In the genomic region with DNA sequence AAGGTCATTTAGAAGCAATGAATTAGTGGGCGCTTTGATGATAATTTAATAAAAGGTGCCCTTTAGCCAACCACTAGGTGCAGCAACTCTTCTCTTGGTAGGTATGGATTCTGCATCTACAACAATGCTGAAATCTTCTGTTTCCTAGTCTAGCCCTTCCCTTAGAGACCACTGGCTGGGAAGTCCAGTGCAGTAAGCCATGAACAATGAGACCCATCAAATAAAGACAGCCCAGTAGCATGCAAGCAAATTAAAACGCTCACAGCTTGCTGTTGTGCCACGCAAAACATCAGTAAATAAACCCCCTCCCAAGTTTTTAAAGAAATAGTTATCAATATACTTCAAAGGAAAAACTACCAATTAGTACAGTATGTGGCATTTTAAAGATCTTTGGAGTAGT, we compare ENCODE assay signal across 13 mouse cellular contexts. TPM values are rescaled to one million over a fixed set of nuclear protein-coding genes. Genes with fewer than 3 reads are reported as not detected.
DNase-seq lines count a peak whose midpoint lies in the region; ATAC-seq and TF ChIP-seq lines count a peak whose summit lies in the region.
"Had no signal": no experiment of that assay in that cellular context is flagged by ENCODE, and none has a peak within 500 bp of the region (broad histone marks: within the 10 kb centered on the region; RNA-seq: fewer than 3 reads in every experiment).

No protein-coding gene starts in this region.

- WGBS in heart, embryonic 13.5 days, result 67% methylated on average over 3 of the region's 3 CpGs
- WGBS in forebrain, embryonic 13.5 days, result 34% methylated on average over 3 of the region's 3 CpGs
- 54% methylated on average over 3 of the region's 3 CpGs for WGBS in limb, embryonic 12.5 days
- 58% methylated on average over 3 of the region's 3 CpGs for whole genome bisulfite sequencing in liver, postnatal 0 days (ENCODE audit: insufficient replicate concordance)

- intact Hi-C loops in heart, postnatal 36 days (cut with DNase I), result no loop called here

- TF ChIP-seq EP300 in liver, postnatal 0 days (IDR thresholded peaks at IDR 0.05; ENCODE audit: low read depth), result no peak

- peak overlapping the region; percentile 69 for H3K4me2 ChIP-seq in heart, embryonic 13.5 days
- H3K4me2 ChIP-seq in forebrain, embryonic 13.5 days, result peak overlapping the region; percentile 60
- H3K4me2 ChIP-seq in limb, embryonic 12.5 days, result peak overlapping the region; percentile 70
- no peak overlapping the region for H3K4me2 ChIP-seq in liver, postnatal 0 days (ENCODE audit: low read depth, low read length)

- no peaks in the 10 kb centered on the region for H3K27me3 ChIP-seq in heart, embryonic 13.5 days (replicated peaks)
- no peaks in the 10 kb centered on the region for H3K27me3 ChIP-seq in forebrain, embryonic 13.5 days
- 0 out of 2 replicates have a peak, but pooled peaks cover 3% of the 10 kb centered on the region for H3K27me3 ChIP-seq in limb, embryonic 12.5 days
- no peaks in the 10 kb centered on the region for H3K27me3 ChIP-seq in liver, postnatal 0 days (ENCODE audit: insufficient read depth, low read length)

- ATAC-seq in heart, embryonic 13.5 days (ENCODE audit: extremely low read depth, insufficient number of reproducible peaks, low FRiP score, low TSS enrichment), result no peak
- peak; percentile 55; the same call in 1 of the 2 replicates for ATAC-seq in forebrain, embryonic 13.5 days
- no peak for ATAC-seq in limb, embryonic 12.5 days (ENCODE audit: insufficient number of reproducible peaks, insufficient read depth, low FRiP score, low TSS enrichment, low read depth)
- ATAC-seq in liver, postnatal 0 days, result no peak

- DNase-seq in heart, postnatal 36 days, result no peak
- DNase-seq in 3T3-L1 (ENCODE audit: low read depth, low spot score), result peak; percentile 8
- DNase-seq in liver, postnatal 0 days, result no peak
- DNase-seq in urinary bladder, postnatal 4 days (ENCODE audit: low spot score in 2 of 2), result no peak
- DNase-seq in adrenal gland, postnatal 10 days, result no peak

- TF ChIP-seq CTCF in liver, postnatal 0 days (IDR thresholded peaks at IDR 0.05; ENCODE audit: low read depth), result no peak

- peaks cover 5% of the 10 kb centered on the region; the same call in 1 of the 2 replicates for H3K4me1 ChIP-seq in heart, embryonic 13.5 days
- H3K4me1 ChIP-seq in forebrain, embryonic 13.5 days, result peaks cover 38% of the 10 kb centered on the region
- H3K4me1 ChIP-seq in limb, embryonic 12.5 days (replicated peaks), result peaks cover 26% of the 10 kb centered on the region
- no peaks in the 10 kb centered on the region; the same call in 1 of the 2 replicates for H3K4me1 ChIP-seq in liver, postnatal 0 days (ENCODE audit: insufficient read depth)

- no peak overlapping the region for H3K9ac ChIP-seq in heart, embryonic 13.5 days
- H3K9ac ChIP-seq in forebrain, embryonic 13.5 days, result no peak overlapping the region
- no peak overlapping the region for H3K9ac ChIP-seq in limb, embryonic 12.5 days (replicated peaks)
- no peak overlapping the region for H3K9ac ChIP-seq in liver, postnatal 0 days (replicated peaks)

- H3K9me3 ChIP-seq in heart, embryonic 13.5 days, result no peaks in the 10 kb centered on the region
- no peaks in the 10 kb centered on the region for H3K9me3 ChIP-seq in forebrain, embryonic 13.5 days (replicated peaks)
- 0 out of 2 replicates have a peak, but pooled peaks cover 5% of the 10 kb centered on the region for H3K9me3 ChIP-seq in limb, embryonic 12.5 days
- H3K9me3 ChIP-seq in liver, postnatal 0 days (ENCODE audit: low read length), result no peaks in the 10 kb centered on the region

- H3K36me3 ChIP-seq in heart, embryonic 13.5 days, result no peaks in the 10 kb centered on the region
- 0 out of 2 replicates have a peak, but pooled peaks cover 7% of the 10 kb centered on the region for H3K36me3 ChIP-seq in forebrain, embryonic 13.5 days (ENCODE audit: poor library complexity, severe bottlenecking)
- peaks cover 6% of the 10 kb centered on the region; the same call in 1 of the 2 replicates for H3K36me3 ChIP-seq in limb, embryonic 12.5 days
- no peaks in the 10 kb centered on the region for H3K36me3 ChIP-seq in liver, postnatal 0 days (replicated peaks; ENCODE audit: insufficient read depth, low read length)

- H3K4me3 ChIP-seq in heart, embryonic 13.5 days, result peak overlapping the region; percentile 44
- peak overlapping the region; percentile 23; the same call in 1 of the 2 replicates for H3K4me3 ChIP-seq in forebrain, embryonic 13.5 days
- no peak overlapping the region for H3K4me3 ChIP-seq in limb, embryonic 12.5 days (replicated peaks)
- H3K4me3 ChIP-seq in liver, postnatal 0 days (ENCODE audit: low read depth, low read length), result no peak overlapping the region
- H3K4me3 ChIP-seq: erythroblast, embryonic 14.5 days had no signal

- H3K27ac ChIP-seq in heart, embryonic 13.5 days (replicated peaks), result no peak overlapping the region
- H3K27ac ChIP-seq in forebrain, embryonic 13.5 days, result peak overlapping the region; percentile 81
- H3K27ac ChIP-seq in limb, embryonic 12.5 days, result no peak overlapping the region
- no peak overlapping the region for H3K27ac ChIP-seq in liver, postnatal 0 days (ENCODE audit: low read depth)
- H3K27ac ChIP-seq: macrophage had no signal

RNA-seq across cellular contexts. Expression of gene Gm21954, which starts 10.9 kb away (rescaled TPM):
- not detected in 2 replicates for polyA plus RNA-seq in heart, embryonic 13.5 days (2015; fragmentation: Nextera tagmentation; extraction: Ambion mirVana)
- not detected for total RNA-seq in heart, postnatal 36 days (2021)
- not detected in 2 replicates for polyA plus RNA-seq in forebrain, embryonic 13.5 days (2015; fragmentation: Nextera tagmentation; extraction: Ambion mirVana)
- not detected in 2 replicates for polyA plus RNA-seq in limb, embryonic 12.5 days (2016; fragmentation: Nextera tagmentation; extraction: Ambion mirVana)
- not detected in 2 replicates for polyA plus RNA-seq in liver, postnatal 0 days (2015; fragmentation: Nextera tagmentation; extraction: Ambion mirVana)
- not detected for total RNA-seq in adrenal gland, postnatal 10 days (2021)
- total RNA-seq: left cerebral cortex, adult 18-20 months had no signal
- polyA plus RNA-seq: erythroblast, embryonic 14.5 days; inflammation-experienced regulatory T-cells, adult 6 months; macrophage; testis, adult 2 months had no signal

Comparison
In these comparisons a context has a peak if more than half of its experiments do, and no peak if none do; other contexts are left out.
1. H3K4me3 ChIP-seq: peak in heart, embryonic 13.5 days (single experiment) and forebrain, embryonic 13.5 days (single experiment); none in limb, embryonic 12.5 days (single experiment) and liver, postnatal 0 days (single experiment).